Mouse (Mus musculus) v-Abl transformed pro-B cells (cell line): Measurements from ENCODE around the gene Asb10.
"Not testable (repeated sequence)": the region's sequence is repeated elsewhere in the genome, so short reads cannot be mapped to it uniquely, and the experiment has no call there.

Source experiments
- in situ Hi-C, 2 experiments: fragments of 400-800 bp; cut with MboI; formaldehyde crosslinking; loops; one replicate each; pipeline ENCODE4 v1.15.1; 2025; ENCODE audit not compliant: unreplicated experiment in 2 of 2

Gene Asb10

DNA sequence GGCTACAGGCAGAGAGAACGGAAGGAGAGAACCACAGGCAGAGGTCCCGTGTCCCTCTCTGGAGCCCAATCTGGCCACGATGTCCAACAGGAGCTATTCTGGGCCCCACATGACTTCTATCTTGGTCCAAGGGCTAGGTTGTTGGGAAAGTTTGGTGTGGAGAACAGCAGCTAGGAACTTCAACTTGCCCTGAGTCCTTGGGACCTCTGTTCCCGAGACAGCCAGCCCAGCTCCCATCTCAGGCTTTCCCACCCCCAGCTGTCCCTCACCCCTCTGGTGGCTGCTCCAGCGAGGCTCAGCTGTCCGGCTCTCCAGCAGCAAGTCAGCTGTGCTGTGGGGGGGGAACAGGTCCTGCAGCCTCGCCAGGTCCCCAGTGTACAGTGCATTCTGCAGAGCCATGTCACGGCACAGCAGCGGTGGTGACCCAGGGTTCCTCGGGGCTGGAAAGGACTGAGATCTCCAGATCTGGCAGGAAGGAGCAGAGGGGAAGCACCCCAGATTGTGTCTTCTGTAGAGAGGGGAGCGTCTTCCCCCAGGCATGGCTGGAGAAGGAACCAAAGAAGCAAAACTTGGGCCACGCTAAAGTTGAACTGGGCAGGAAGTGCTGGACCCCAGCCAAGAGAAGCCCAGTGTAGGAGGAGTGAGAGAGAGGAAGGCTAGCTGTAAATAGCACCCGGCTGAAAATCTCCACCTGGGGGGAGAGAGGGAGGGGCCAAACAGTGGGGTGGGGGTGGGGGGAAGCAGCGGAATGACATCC lies at the start of gene Asb10:
Asb10 (minus strand) TSS at position 592 of the 757 bp plus-strand sequence.
- in situ Hi-C loops = no loop called here

DNA sequence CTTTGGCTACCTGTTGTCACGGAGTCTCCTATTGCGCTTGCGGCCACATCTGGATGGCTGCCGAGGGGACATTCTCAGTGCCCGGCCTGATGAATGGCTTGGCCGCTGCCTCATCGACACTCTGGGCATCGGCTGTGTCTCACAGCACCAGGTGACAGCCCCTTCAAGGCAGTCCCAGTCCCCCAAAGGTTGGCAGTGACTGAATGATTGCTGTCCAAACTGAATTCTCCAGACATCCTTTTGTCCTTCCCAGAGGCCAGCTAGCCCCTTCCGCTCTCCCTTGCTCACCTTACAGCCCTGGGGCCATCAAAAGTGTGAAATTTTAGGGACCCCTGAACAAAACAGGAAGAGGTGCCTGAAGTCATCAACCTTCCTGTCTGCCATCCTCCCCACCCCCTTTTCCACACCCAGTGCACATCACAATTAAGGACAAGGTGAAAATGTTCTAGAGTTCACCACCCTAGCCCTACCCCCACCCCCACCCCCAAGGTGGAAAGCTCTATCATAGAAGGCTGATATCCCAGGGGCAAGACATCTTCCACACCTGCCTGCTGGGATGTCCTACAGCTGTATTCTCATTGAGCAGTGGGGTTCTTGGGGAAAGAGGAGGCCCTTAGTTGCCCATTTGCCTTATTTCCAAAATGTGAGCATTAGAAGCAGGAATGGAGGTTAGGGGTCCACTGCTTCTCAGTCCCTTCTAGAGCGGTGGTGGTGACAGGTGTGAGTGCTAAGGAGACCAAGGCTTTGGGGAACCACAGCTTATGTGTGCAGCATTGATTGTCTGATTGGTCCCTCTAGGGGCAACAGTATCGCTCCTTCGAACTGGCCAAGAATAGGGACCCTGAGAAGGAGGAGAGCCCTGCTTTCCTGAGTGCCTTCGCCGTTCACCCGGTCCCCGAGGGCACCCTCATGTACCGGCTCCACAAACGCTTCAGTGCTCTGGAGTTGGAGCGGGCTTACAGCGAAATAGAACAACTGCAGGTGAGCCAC lies 49.0 kb upstream of the Asb10 start:
- in situ Hi-C loops = loop anchor here (5.0 to 25.0 kb wide), 3 partner anchors 53 to 203 kb away; partner anchors contain the start of genes Abcb8 (in 1 of the 2), Asic3 (in 1 of the 2), Atg9b (in 1 of the 2) and Cdk5 (in 1 of the 2)

DNA sequence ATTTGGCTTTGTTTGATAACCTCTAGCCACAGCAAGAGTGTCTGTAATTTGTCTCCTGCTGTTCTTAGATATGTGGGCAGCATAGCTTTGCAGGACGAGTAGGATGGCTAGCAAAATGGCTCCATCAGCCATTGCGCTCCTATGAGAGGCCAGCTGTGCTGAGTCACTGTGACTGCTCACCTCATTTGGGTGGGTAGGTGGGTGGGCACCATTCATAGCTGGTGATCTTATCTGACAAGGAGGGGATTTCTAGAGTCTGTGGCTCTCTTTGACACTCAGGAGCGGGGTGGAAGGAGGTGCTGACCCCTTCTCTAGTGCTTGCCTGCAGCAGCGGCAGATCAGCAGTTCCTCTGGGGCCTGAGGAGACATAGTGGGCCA lies 46.4 kb upstream of the Asb10 start:
- in situ Hi-C loops = loop anchor here (25.0 kb wide), 2 partner anchors 175 to 200 kb away; partner anchors contain the start of genes Abcb8 (in 1 of the 2), Asic3 (in 1 of the 2), Atg9b (in 1 of the 2) and Cdk5 (in 1 of the 2)

DNA sequence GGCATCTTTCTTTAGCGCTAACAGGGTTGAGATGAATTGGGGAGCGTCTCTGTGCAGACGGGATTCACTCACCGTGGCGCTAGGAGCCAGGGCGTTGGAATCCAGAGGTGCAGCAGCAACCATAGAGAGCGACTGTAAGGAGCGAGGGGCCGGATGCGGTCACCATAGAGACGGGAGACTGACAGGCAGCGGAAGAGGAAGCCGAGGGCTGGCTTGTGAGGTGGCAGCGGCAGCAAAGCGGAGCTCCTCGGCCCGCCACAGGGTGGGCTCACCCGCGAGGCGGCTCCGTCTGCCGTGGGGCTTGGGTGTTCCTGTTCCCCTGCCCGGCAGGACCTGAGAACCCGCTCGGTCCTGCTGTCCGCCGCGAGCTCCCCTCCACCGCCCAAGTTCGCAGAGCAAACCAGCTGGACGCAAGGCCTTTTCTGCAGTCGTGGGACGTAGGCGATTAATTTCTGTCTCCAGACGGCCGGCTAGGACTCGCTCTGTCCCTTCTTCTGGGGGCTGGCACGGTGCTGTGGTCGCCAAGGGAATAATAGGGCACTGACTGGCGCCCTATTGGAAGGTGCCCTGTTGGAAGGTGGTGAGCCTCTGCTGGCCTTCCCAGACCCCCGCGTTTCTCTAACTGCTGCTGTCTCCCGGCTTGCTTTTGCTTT lies 45.9 kb upstream of the Asb10 start, which contains the start of gene Chpf2:
Chpf2 (plus strand) TSS at position 195 of the 653 bp plus-strand sequence.
- in situ Hi-C loops = loop anchor here (25.0 kb wide), 2 partner anchors 174 to 199 kb away; partner anchors contain the start of genes Abcb8 (in 1 of the 2), Asic3 (in 1 of the 2), Atg9b (in 1 of the 2) and Cdk5 (in 1 of the 2)

DNA sequence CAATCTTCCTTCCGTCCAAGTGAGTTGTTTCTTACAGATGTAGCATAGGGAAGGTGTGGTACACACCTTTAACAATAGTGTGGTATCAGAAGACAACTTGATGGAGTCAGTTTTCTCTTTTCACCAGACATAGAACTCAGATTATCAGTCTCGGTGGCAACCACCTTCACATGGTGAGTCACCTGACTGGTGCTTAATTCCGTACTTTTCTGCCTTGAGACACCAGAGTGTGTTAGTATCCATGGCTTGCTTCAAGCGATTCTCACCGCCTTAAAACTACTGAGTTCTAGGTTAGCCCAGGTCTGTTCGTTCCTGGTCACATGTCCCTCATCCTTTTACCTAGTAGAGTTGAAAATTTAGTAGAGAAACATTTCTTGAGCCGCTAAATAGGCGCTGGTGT lies 45.3 kb upstream of the Asb10 start:
- in situ Hi-C loops = loop anchor here (25.0 kb wide), 2 partner anchors 174 to 199 kb away; partner anchors contain the start of genes Abcb8 (in 1 of the 2), Asic3 (in 1 of the 2), Atg9b (in 1 of the 2) and Cdk5 (in 1 of the 2)

DNA sequence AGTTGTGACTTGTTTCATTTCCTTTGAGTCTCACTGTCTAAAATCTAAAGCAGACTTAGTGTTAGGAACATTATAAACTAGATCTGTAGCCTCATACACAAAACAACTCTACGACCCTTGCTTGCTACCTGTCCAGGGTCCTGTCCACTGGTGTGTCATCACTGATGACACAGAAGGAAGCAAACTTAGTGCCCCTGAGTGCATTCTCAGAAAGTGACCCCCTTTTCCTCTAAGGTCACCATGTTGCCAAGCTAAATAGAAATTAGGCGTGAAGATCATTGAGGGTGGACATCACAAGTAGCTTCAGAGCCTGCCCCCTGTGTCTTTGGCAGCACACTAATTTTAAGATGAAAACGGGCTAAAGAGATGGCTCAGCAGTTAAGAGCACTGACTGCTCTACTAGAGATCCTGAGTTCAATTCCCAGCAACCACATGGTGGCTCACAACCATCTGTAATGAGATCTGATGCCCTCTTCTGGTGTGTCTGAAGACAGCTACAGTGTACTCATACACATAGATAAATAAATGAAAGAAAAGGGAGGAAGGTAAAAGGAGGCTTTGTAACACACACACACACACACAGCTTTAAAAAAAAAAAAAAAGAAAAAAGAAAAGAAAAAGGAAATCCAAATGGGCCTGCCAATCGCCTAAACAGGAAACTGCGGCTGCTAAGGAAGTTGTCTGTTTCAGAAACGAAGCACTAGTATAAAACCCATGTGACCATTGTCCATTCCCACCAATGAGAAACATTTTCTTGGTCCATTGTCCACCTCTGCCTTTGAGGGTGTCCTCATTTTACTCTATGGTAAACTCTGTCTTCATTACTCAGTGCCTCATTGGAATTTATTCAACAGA lies 37.6 kb upstream of the Asb10 start:
- in situ Hi-C loops = loop anchor here (25.0 kb wide), 2 partner anchors 166 to 191 kb away; partner anchors contain the start of genes Abcb8 (in 1 of the 2), Asic3 (in 1 of the 2), Atg9b (in 1 of the 2) and Cdk5 (in 1 of the 2)

DNA sequence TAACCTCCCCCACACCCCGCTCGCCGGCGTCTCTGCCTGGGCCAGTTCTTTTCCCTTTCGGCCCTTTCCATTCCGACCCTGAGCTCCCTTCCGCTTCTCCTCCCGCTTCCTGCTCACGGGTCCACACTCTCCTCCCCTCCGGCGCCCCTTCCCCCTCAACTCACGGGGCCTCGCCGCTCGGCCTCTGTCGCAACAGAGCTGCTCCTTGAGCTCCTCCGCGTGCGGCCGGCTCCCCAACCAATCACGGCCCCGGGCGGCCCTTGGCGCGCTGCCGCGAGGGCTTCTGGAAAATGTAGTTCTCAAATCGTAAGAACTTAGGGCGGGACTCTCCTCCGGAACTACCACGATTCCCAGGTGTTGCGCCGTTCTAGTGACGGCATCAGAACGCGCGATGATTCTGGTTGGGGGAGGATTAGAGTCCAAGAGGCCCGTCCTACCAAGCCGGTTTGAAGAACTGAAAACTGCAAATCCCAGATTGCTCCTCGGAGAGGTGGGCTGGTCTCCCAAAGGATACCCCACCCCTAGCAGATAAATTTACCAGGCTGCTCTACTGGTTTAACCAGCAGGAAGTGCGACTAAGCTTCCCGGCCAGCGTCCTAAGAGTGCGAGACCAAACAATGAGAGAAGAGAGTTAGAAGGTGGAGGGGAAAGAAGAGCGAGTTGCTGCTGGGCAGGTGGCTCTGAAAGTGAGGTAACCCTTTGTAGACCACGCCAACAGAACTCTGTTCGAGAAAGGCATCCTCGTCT lies 36.6 kb upstream of the Asb10 start, which contains the start of gene Abcf2:
Abcf2 (minus strand) TSS at position 285 of the 747 bp plus-strand sequence.
- in situ Hi-C loops = loop anchor here (25.0 kb wide), 2 partner anchors 165 to 190 kb away; partner anchors contain the start of genes Abcb8 (in 1 of the 2), Asic3 (in 1 of the 2), Atg9b (in 1 of the 2) and Cdk5 (in 1 of the 2)

DNA sequence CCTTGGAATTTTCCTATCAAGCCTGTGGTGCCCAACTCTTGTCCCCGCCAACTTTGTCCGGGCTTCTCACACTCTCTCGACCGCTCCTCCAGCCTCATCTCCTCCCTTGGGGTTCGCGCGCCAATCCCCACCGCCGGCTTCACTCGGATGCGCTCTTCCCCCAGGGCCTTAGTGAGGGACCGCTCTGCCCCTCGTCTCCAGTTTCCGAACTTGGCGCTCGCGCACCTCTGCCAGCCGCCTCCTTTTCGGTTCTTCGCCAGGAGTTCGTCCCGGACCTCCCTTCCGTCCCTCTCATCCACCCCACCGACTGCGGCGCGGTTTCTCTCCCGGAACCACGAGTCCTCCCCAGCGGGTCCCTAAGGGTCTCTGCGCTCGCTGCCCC lies 36.0 kb upstream of the Asb10 start:
- in situ Hi-C loops = loop anchor here (25.0 kb wide), 2 partner anchors 164 to 189 kb away; partner anchors contain the start of genes Abcb8 (in 1 of the 2), Asic3 (in 1 of the 2), Atg9b (in 1 of the 2) and Cdk5 (in 1 of the 2)

DNA sequence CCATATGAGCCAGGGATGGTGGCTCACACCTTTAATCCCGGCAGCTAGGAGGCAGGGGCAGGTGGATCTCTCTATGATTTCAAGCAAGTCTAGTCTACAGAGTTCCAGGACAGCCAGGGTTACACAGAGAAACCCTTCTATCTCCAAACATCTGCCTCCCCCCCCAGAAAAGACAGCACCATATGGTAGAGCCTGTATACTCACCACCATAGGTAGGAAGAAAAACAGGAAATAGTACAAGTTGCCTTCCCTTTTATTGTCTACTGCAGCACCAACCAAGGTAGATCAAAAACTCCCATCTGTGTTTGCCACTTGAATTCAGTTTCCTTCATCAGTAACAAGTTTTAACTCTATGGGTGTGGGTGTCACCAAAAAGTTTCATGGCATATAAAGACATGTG lies 35.2 kb upstream of the Asb10 start:
- in situ Hi-C loops = loop anchor here (25.0 kb wide), 2 partner anchors 164 to 189 kb away; partner anchors contain the start of genes Abcb8 (in 1 of the 2), Asic3 (in 1 of the 2), Atg9b (in 1 of the 2) and Cdk5 (in 1 of the 2)

DNA sequence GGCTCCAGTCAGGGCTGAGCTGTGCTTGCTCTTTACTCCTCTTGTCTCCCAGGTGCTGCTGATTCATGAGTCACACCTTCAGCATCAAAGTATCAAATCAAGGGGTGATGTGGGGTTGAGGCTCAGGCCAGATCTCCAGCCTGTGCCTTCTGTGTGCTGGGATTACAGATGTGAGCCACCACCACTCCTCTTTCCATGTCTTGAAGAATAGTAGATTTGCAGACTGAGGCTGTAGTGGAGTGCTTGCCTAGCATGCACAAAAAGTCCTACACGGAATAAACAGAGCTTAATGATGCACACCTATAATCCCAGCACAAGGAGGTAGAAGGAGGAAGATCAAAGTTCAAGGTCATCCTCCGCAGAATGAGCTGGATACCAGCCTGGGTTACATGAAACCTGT lies 15.9 kb upstream of the Asb10 start, which contains the start of gene 4931409K22Rik:
4931409K22Rik (minus strand) TSS at position 101 of the 400 bp plus-strand sequence.
- in situ Hi-C loops = no loop called here

DNA sequence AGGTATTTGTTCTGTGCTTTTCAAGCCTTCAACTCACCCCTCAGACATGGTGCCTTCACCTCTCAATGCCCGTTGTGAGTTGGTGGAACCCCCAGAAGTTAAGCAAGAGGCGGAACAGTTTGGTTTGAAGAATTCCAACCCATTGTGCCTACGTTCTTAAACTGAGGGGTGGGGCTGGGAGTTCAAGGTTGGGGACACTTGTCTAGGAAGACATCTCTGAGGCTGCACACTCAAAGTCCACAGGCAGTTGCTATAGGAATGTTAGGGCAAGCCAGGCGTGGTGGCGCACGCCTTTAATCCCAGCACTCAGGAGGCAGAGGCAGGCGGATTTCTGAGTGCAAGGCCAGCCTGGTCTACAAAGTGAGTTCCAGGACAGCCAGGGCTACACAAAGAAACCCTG lies 14.6 kb upstream of the Asb10 start:
- in situ Hi-C loops = not testable (repeated sequence)

DNA sequence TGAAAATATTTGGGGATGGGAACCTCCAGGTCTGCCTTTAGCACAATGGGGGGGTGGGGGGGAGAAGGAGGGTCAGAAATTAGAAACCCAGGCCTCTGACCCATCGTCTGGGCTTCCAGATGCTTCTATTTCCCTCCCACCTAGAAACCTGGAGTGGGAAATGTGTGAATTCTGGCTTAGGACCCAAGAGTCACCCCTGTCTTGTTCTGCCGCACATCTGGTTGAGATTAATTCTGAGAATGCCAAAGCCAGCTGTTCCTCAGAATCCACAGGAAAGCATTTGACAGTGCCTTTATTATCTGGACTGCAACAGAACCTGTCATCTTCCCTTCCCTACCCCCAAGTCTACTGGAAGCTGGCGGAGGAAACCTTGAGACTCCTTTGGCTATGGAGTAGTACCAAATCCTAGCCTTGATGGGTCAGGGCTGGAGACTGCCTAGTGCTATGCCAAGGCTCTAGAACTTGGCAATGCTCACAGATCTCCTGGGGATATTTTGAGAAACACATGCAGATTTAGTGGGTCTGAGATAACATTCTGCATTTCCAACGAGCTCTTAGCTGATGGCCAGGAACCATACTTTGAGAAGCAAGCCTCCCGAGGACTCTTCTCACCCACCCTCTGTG lies 13.0 kb upstream of the Asb10 start:
- in situ Hi-C loops = no loop called here

DNA sequence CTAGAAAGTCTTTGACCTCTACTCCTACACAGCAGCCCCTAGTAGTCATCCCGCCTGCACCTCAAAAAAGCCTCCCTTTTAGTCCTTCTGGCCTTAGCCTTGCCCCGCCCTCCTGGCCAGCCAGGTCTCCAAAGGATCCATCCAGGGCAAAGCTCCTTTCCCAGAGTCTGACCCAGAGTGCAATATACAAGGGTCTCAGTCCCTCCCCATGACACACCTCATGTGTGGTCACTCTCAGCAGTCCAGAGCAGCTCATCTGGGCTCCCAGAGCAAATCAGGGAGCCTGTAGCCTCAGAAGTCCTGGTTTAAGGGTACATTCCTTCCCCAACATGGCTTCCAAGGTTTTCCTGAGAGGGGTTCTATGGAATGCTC lies 10.5 kb upstream of the Asb10 start:
- in situ Hi-C loops = no loop called here

DNA sequence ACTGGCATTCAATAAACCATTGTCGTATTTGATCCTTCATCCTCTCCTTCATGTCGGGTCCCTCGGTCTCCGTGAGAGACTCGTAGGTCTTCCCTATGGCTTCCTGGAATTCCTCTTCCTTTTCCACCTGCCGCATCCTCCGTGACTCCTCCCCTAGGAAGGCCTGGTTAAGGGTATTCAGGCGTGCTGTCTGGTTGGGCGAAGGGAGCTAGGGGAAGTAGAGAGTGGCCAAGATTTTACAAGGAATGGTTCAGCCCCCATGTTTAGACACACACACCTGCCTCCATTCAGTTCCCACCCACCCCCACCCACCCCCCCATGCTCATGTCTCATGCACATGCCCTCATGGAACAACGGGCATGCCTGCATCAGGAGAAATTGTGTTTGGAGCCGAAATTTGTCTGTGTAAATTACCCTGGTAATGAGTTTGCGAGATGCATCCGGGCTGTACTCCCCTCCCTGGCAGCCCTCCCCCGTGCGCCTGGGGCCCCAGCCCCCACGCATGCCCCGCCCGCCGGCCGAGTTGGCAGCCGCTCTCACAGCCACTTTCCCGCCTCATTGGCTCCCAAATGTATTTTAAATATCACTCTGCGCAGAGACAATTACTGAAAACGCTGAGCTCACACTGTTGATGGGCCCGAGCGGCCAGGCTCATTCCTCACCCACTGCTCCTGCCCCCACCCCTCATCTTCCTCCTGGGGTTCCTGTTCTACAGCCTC lies 10.0 kb upstream of the Asb10 start:
- in situ Hi-C loops = no loop called here

DNA sequence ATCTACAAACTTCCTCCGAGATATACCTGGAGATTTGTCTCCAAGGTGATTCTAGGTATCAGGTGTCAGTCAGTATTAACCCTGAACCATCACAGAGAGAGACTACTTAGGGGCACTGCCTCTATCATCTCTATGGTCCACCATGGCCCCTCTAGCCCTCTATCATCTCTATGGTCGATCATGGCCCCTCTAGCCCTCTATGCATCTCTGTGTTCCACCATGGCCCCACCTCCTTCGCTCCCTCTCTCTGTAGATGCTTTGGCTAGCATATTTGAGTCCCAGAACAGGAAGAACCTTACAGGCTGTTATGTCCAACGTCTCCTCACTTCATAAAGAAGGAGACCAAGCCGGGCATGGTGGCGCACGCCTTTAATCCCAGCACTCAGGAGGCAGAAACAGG lies 1.9 kb upstream of the Asb10 start:
- in situ Hi-C loops = no loop called here

DNA sequence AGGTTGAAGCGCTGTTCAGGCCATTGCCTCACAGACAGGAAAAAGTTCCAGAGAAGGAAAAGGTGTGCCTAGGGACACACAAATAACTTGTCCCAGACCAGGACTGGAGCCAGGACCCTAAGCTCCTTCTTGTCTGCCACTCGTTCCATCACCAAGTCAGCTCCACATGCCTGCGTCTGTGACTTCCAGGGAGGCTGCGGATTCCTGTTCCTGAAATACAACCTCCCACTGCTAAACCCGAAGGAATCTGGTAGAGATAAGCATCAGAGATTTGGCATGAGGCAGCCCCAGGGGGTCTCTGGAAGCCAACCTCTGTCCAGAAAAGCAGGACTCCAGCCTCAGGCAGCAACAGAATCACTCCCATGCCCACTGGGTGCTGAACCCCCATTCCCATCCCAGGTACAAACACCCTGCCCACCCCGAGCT lies 379 bp upstream of the Asb10 start:
- in situ Hi-C loops = no loop called here
